Mouse (Mus musculus): ENCODE data around the gene 7530416G11Rik. TPM values are rescaled to one million over a fixed set of nuclear protein-coding genes. Genes with fewer than 3 reads are reported as not detected.

Gene 7530416G11Rik
- total and polyA plus RNA-seq, 3 experiments, result not detected

DNA sequence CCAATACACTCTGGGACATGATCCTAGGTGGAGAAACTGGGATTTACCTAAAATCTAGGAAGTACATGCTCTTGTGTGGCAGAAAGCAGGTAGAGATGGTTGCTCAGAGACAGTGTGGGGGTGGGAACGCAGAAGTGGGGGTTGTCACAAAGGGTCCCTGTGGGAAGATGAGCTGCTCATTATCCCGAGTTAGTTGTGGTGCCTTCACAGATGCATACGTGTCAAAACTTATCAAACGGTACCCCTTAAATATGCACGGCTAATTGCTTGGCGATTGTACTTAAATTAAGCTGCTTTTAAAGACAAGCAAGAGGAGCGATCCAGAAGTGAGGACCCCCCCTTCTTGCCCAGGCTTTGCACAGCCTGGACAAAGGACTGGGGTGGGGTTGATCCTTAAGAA lies 13.3 kb downstream of the 7530416G11Rik start:
- H3K4me3 ChIP-seq (replicated peaks in 1 of 3; ENCODE audit: low read depth in 2 of 3, low read length in 2 of 3, poor library complexity in 1 of 3), result no peak overlapping the region
- H3K79me2 ChIP-seq (replicated peaks; ENCODE audit: control insufficient read depth, extremely low read depth, insufficient read depth, poor library complexity, severe bottlenecking), result no peaks in the 10 kb centered on the region
- dilution Hi-C loops (cut with MboI; ENCODE audit: extremely low pct_ligation_motif_present, extremely low pct_unique_long_range_greater_than_20kb, low sequenced_read_pairs), result no loop called here
- no peak for DNase-seq (ENCODE audit: extremely low read depth)
- TF ChIP-seq ETS1 (conservative IDR thresholded peaks at IDR 0.05; ENCODE audit: low read depth, low read length), result no peak
- no peak for TF ChIP-seq CHD1 (IDR thresholded peaks at IDR 0.05; ENCODE audit: low read depth, low read length)
- TF ChIP-seq ZKSCAN1 (IDR thresholded peaks at IDR 0.05; ENCODE audit: borderline replicate concordance, low read depth, low read length), result no peak
- no peak for TF ChIP-seq KAT2A (IDR thresholded peaks at IDR 0.05; ENCODE audit: insufficient replicate concordance, low read length)
- TF ChIP-seq PAX5 (IDR thresholded peaks at IDR 0.05; ENCODE audit: low read length), result no peak
- no peak for TF ChIP-seq MAZ (IDR thresholded peaks at IDR 0.05; ENCODE audit: low read depth, low read length)
- H3K36me3 ChIP-seq (replicated peaks in 1 of 2; ENCODE audit: control insufficient read depth in 1 of 2, insufficient read depth in 1 of 2, low read length in 1 of 2), result no peaks in the 10 kb centered on the region
- peaks cover 0 to 2% of the 10 kb centered on the region in 2 experiments; a peak in 1 of 4 replicates for H3K4me1 ChIP-seq (ENCODE audit: control insufficient read depth in 1 of 2, insufficient read depth in 2 of 2)
- no peaks in the 10 kb centered on the region for H3K9me3 ChIP-seq (replicated peaks; ENCODE audit: low read length)
- peaks cover 77% of the 10 kb centered on the region for H3K27me3 ChIP-seq (replicated peaks)
- in situ Hi-C loops (cut with MboI; ENCODE audit: low pct_ligation_motif_present, low pct_unique_long_range_greater_than_20kb, low sequenced_read_pairs), result loop anchor here (25.0 kb wide), 1 partner anchor 223 kb away; no protein-coding TSS in a partner anchor
- no peak overlapping the region for H3K27ac ChIP-seq (ENCODE audit: insufficient read depth, low read depth)
- no peak overlapping the region for H3K4me2 ChIP-seq (ENCODE audit: insufficient read depth, low read depth, poor library complexity, severe bottlenecking)
- H3K9ac ChIP-seq (ENCODE audit: insufficient read depth, low read depth), result no peak overlapping the region

DNA sequence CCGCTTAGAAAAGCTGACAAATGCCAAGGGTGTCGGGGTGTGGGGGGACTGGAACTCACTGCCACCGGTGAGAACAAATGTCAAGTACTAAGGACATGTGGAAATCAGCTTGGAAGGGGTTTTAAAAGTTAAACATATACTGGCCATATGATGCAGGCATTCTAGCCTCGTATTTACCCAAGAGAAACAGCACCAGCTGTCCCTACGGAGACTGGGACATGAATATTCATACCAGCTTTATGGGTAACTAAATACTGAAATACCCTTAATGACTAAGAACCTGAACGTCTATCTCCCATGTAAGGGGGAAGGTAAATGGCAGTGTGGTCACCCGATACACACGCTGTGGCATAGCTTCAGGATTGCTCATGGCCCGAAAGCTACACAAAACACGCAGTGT lies 14.1 kb downstream of the 7530416G11Rik start:
- TF ChIP-seq MYC (IDR thresholded peaks at IDR 0.05; ENCODE audit: low read depth, low read length) (no peak), RCOR1 (conservative IDR thresholded peaks at IDR 0.05; ENCODE audit: low read depth, low read length) (no peak), TBP (conservative IDR thresholded peaks at IDR 0.05; ENCODE audit: low read depth, low read length) (no peak), MAZ (IDR thresholded peaks at IDR 0.05; ENCODE audit: low read depth, low read length) (no peak), IRF4 (IDR thresholded peaks at IDR 0.05; ENCODE audit: low read depth, low read length) (no peak), ZNF384 (IDR thresholded peaks at IDR 0.05; ENCODE audit: low read depth, low read length) (no peak), CHD1 (IDR thresholded peaks at IDR 0.05; ENCODE audit: low read depth, low read length) (no peak), GABPA (IDR thresholded peaks at IDR 0.05; ENCODE audit: insufficient replicate concordance, low read depth, low read length) (no peak), RAD21 (IDR thresholded peaks at IDR 0.05; ENCODE audit: low read depth, low read length) (no peak), E2F4 (IDR thresholded peaks at IDR 0.05; ENCODE audit: insufficient replicate concordance, low read depth, low read length) (no peak), NRF1 (IDR thresholded peaks at IDR 0.05; ENCODE audit: low read depth, low read length) (no peak)
- no peak overlapping the region for H3K27ac ChIP-seq (ENCODE audit: insufficient read depth, low read depth)
- DNase-seq (ENCODE audit: extremely low read depth), result no peak
- H3K4me2 ChIP-seq (ENCODE audit: insufficient read depth, low read depth, poor library complexity, severe bottlenecking), result no peak overlapping the region
- in situ Hi-C loops (cut with MboI; ENCODE audit: low pct_ligation_motif_present, low pct_unique_long_range_greater_than_20kb, low sequenced_read_pairs) (loop anchor here (25.0 kb wide), 1 partner anchor 223 kb away; no protein-coding TSS in a partner anchor), dilution Hi-C loops (cut with MboI; ENCODE audit: extremely low pct_ligation_motif_present, extremely low pct_unique_long_range_greater_than_20kb, low sequenced_read_pairs) (no loop called here)
- peaks cover 0 to 2% of the 10 kb centered on the region in 2 experiments; a peak in 1 of 4 replicates for H3K4me1 ChIP-seq (ENCODE audit: control insufficient read depth in 1 of 2, insufficient read depth in 2 of 2)
- H3K4me3 ChIP-seq (replicated peaks in 1 of 3; ENCODE audit: low read depth in 2 of 3, low read length in 2 of 3, poor library complexity in 1 of 3), result no peak overlapping the region
- no peaks in the 10 kb centered on the region for H3K79me2 ChIP-seq (replicated peaks; ENCODE audit: control insufficient read depth, extremely low read depth, insufficient read depth, poor library complexity, severe bottlenecking)
- no peaks in the 10 kb centered on the region for H3K9me3 ChIP-seq (replicated peaks; ENCODE audit: low read length)
- no peaks in the 10 kb centered on the region for H3K36me3 ChIP-seq (replicated peaks in 1 of 2; ENCODE audit: control insufficient read depth in 1 of 2, insufficient read depth in 1 of 2, low read length in 1 of 2)
- peaks cover 77% of the 10 kb centered on the region for H3K27me3 ChIP-seq (replicated peaks)
- no peak overlapping the region for H3K9ac ChIP-seq (ENCODE audit: insufficient read depth, low read depth)
